Mouse (Mus musculus): ENCODE data around the gene Pcdh9.

- no peak for TF ChIP-seq CTCF (IDR thresholded peaks at IDR 0.05; ENCODE audit: borderline replicate concordance, insufficient read depth, low read depth, low read length)
- no peak for TF ChIP-seq POLR2A (IDR thresholded peaks at IDR 0.05; ENCODE audit: borderline replicate concordance, insufficient read depth, low read length)
Measured at GRCm38 (mm10) chr14:93627241-93627640, 263.2 kb downstream of the Pcdh9 start.

Measured in cerebellum, adult 2 months (tissue).